Mouse (Mus musculus): Measurements from ENCODE around the gene Gm28710.

Gm28710 gene

DNA sequence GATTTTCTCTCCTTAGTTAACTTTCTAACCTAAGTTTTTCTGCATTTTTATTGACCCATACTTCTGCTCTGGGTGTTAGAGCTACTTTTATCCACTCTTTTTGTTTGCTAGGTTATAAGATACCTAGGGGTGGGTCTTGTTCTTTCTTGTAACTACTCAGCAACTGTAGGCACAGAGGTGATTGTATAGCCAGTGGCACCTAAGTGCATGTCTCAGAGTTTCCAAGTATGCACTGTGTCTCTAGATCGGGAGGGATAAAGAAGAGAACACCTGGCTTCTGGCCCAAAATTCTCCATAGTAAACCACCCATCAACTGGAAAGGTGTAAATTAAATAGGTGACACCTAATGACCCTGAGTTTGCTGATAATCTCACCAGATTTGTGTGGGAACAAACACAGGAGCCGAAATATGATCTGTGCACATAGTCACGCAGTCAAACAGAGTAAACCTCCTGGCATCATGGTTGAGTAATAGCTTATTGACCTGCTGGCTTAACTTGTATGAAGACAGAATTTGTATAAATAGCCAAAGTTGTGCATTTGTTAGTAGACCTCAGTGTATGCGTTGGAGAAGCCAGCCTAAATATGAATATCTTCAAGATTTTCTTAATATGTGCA is at the start of gene Gm28710:
Gm28710 (plus strand) TSS at position 568 of the 618 bp plus-strand sequence.
- DNase-seq = no peak

GRCm38 (mm10) chr5:16777176-16777575 is 14.4 kb upstream of the Gm28710 start:
- no peak for DNase-seq

DNA sequence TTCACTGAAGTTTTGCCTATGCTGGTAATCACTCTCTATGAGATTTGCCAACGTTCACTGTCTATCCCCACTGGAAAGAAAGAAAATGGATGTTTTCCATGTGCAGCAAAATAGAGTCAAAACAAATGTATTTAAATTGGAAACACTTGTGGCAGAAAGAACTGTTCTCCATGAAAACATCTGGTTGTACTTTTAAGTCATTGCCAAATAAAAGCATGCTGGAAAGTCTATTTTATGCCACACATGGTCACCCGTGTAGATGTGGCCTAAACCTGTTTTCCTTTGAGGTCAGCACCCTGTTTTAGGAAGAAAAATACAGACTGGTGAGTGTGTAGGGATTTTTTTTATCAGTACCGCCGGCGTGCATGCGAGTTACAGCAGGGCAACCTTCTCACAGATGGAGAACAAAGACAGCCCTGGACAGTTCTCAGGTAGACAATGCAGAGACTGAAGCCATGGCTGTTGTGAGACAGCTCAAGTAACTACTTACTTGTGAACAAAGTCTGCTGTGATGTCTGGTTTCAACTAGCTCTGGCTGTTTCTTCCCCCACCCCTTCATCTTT is 12.9 kb upstream of the Gm28710 start:
- no peak for DNase-seq

DNA sequence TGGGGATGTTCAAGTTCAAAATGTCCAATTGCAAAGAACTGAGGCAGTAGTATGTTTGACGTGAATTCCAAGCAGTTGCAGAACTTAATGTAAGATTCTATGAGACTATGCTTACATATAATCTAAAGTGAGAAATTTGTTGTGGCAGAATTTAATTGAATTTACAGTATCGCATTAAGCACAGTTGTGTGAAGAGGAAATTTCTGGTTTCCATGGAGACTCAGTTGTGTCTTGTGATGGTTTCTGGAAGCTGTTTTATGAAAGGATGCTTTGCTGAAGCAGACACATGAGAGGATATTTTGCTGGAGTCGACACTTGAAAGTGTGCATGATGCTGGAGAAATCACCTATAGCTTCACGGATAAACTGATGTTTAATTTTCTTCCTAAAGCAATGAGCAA is 6.0 kb upstream of the Gm28710 start:
- no peak for DNase-seq

DNA sequence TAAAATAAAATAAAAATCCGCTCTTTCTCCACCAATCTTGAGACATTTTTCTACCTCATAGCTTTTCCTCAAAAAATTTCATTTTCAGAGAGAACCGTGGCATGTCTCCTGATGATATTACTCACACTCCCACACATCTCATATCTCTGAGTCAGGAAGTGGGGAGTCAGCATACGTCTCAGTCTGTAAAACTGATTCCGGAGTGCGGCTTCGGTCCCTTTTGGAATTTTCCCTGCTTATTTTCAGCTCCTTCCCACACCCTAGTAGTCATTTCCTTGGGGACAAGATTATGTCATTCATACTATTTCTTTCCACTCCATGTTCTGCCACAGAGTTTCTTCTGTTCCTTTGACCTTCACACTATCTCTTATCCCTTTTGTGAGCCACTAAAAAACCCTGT is 3.4 kb downstream of the Gm28710 start:
- no peak for DNase-seq

DNA sequence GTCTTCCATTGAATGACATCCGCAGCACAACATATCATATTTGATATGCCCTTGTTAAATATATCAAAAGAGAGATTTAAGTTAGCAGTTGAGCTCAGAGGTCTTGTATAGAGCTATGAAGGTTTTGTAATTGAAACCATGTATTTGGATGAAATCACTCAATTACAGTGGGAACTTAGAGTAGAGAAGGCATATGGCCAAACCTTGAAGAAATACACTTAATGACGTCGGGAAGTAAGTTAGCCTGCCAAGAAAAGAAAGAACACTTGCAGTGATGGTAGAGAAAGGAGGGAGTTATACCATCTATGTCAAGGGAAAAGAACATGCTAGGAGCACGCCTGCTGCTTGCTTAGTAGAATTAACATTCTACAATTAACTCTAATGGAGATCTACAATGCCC is 11.1 kb downstream of the Gm28710 start:
- DNase-seq = no peak

DNA sequence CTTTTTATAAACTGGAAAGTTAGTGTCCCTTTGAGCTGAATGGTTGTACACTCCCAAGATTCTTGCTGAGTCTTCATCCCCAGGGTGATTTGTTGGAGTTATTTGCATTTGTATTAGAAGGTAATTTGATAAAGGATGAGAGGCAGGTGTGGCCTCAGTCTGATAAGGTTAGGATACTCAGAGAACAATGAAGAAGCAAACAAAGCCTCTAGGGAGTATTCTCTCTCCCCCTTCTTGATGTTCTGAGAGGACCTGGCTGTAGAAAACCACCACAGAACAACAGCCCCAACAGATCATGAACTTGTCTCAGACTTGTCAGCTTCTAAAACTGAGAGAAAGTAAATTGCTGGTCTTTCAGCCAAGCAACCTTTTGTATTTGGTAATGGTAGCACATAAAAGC is 47.4 kb downstream of the Gm28710 start:
- DNase-seq = no peak

DNA sequence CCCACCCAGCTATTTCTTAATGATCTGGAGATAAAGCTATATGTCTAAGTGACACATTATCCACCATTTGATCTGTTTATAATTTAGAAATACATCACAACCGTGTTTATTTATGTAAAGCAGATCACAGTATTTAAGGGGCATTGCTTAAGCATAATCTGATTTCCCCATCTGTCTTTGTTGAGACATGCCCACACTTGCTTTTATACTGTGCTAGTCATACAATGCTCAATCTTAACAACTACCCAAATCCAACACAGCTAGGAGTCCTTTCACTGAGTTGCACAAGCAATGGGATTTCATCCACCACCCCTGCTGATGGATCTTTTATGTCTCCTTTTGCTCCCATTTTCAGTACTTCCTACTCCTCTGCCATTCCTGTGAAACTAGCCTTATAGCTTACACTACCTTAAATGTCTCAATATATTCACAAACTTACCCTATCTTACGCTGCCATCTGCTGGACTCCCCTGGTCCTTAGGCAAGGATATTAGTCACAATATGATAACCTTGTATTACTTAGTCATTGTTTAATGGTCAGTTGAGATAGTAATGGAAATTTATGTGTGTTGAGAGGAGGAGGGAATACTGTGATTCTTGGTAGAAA is 77.8 kb downstream of the Gm28710 start:
- peak; percentile 68 for DNase-seq

- peak; percentile 4 for DNase-seq
These were observed 102.6 kb downstream of the Gm28710 start for GRCm38 (mm10) chr5:16894161-16894560.

GRCm38 (mm10) chr5:16919791-16920190 is 128.2 kb downstream of the Gm28710 start:
- no peak for DNase-seq

- DNase-seq = no peak
These were observed 130.9 kb downstream of the Gm28710 start for GRCm38 (mm10) chr5:16922473-16922872.

Measured in retina, postnatal 1 day (tissue).